ENCODE assay signal across 8 mouse cellular contexts in genomic region chr6:146751671-146752070, GRCm38 (mm10). TPM values are rescaled to one million over a fixed set of nuclear protein-coding genes. Genes with fewer than 3 reads are reported as not detected.
DNase-seq lines count a peak whose midpoint lies in the region; ATAC-seq lines count a peak whose summit lies in the region.

No protein-coding gene starts in this region.

- no peaks in the 10 kb centered on the region for H3K36me3 ChIP-seq in midbrain, embryonic 14.5 days (ENCODE audit: control insufficient read depth, insufficient read depth, low read length)
- no peaks in the 10 kb centered on the region for H3K36me3 ChIP-seq in midbrain, embryonic 10.5 days
- H3K36me3 ChIP-seq in macrophage (ENCODE audit: inconsistent target), result no peaks in the 10 kb centered on the region

- no peaks in the 10 kb centered on the region for H3K4me1 ChIP-seq in midbrain, embryonic 14.5 days (ENCODE audit: control insufficient read depth, insufficient read depth, low read length)
- H3K4me1 ChIP-seq in midbrain, embryonic 10.5 days, result peaks cover 7% of the 10 kb centered on the region

- H3K9me3 ChIP-seq in midbrain, embryonic 14.5 days (ENCODE audit: control insufficient read depth, low read length), result no peaks in the 10 kb centered on the region
- H3K9me3 ChIP-seq in midbrain, embryonic 10.5 days (replicated peaks), result no peaks in the 10 kb centered on the region

- H3K4me3 ChIP-seq in midbrain, embryonic 14.5 days (replicated peaks; ENCODE audit: low read depth, low read length), result no peak overlapping the region
- no peak overlapping the region for H3K4me3 ChIP-seq in midbrain, embryonic 10.5 days
- no peak overlapping the region for H3K4me3 ChIP-seq in macrophage (ENCODE audit: inconsistent target)

- WGBS in midbrain, embryonic 14.5 days, result 81% methylated on average over 1 of the region's 1 CpGs
- WGBS in midbrain, embryonic 10.5 days, result 93% methylated on average over 1 of the region's 1 CpGs
- WGBS in macrophage (ENCODE audit: missing documents), result 67% methylated on average over 1 of the region's 1 CpGs

- 0 out of 2 replicates have a peak overlapping the region, but pooled peaks have one; percentile 6 for H3K9ac ChIP-seq in midbrain, embryonic 14.5 days (replicated peaks; ENCODE audit: low read length)

- H3K79me2 ChIP-seq in macrophage (ENCODE audit: inconsistent target), result peaks cover 12% of the 10 kb centered on the region; the same call in 1 of the 2 replicates

- no peak overlapping the region; the same call in 1 of the 2 replicates for H3K27ac ChIP-seq in midbrain, embryonic 14.5 days (replicated peaks; ENCODE audit: low read depth, low read length)
- H3K27ac ChIP-seq in midbrain, embryonic 10.5 days (replicated peaks), result no peak overlapping the region
- peak overlapping the region; percentile 40 for H3K27ac ChIP-seq in macrophage

- no peaks in the 10 kb centered on the region for H3K27me3 ChIP-seq in midbrain, embryonic 14.5 days (ENCODE audit: control insufficient read depth, insufficient read depth, low read length)
- H3K27me3 ChIP-seq in midbrain, embryonic 10.5 days (ENCODE audit: low read depth, poor library complexity, severe bottlenecking), result no peaks in the 10 kb centered on the region

- no peak overlapping the region for H3K4me2 ChIP-seq in midbrain, embryonic 14.5 days (ENCODE audit: low read length)

- intact Hi-C loops in heart, postnatal 10 days (cut with DNase I), result no loop called here

- DNase-seq in midbrain, embryonic 14.5 days, result no peak
- no peak for DNase-seq in midbrain, embryonic 10.5 days (ENCODE audit: low spot score)
- peak; percentile 51 to 59 for DNase-seq in heart, postnatal 10 days
- no peak for DNase-seq in left cerebral cortex, adult 8-10 months (ENCODE audit: low spot score in 2 of 2)
- DNase-seq in kidney, adult 11 months, result no peak
- no peak for DNase-seq in adrenal gland, postnatal 4 days (ENCODE audit: low spot score in 2 of 2)

- ATAC-seq in midbrain, embryonic 14.5 days (ENCODE audit: low FRiP score, low TSS enrichment), result no peak
- peak; percentile 45 for ATAC-seq in activated CD4-positive, CD25-positive, alpha-beta regulatory T cell, adult 4 months

RNA-seq across cellular contexts. Expression of gene Stk38l, which starts 26.9 kb away (rescaled TPM):
- polyA plus RNA-seq in midbrain, embryonic 14.5 days (2014; fragmentation: Nextera tagmentation; extraction: Ambion mirVana), result 16.1 and 20.2 TPM in 2 replicates
- polyA plus RNA-seq in midbrain, embryonic 10.5 days (2016; fragmentation: Nextera tagmentation; extraction: Ambion mirVana), result 21.0 and 21.2 TPM in 2 replicates
- 10 to 100 TPM; 17.6 to 23.5 TPM for polyA plus RNA-seq in activated CD4-positive, CD25-positive, alpha-beta regulatory T cell, adult 4 months (2017; shearing (Covaris generic))
- total RNA-seq in heart, postnatal 10 days (2021), result 10 to 100 TPM; 18.7 to 19.1 TPM
- total RNA-seq in macrophage (2018; cell fraction: chromatin; rRNA removed), result 10 to 100 TPM in 16 of 26 experiments, 1 to 10 TPM in 10; 5.4 to 26.2 (median 11.0) TPM
- 1 to 10 TPM; 3.0 to 6.6 (median 3.9) TPM for total RNA-seq in macrophage (2018; cell fraction: cytosol; rRNA removed)
- total RNA-seq in macrophage (2018; cell fraction: nucleus; rRNA removed), result 10 to 100 TPM in 9 of 26 experiments, 1 to 10 TPM in 17; 5.0 to 24.6 (median 9.2) TPM
- polyA plus RNA-seq in macrophage (2018), result 2.7 to 4.0 TPM (median 3.3 TPM) in 3 replicates
- 10 to 100 TPM; 23.4 to 29.2 (median 25.6) TPM for total RNA-seq in left cerebral cortex, adult 8-10 months (2022)
- total RNA-seq in adrenal gland, postnatal 4 days (2021), result 10 to 100 TPM; 13.7 to 17.4 TPM

RNA-seq across cellular contexts. Expression of gene Arntl2, which starts 44.2 kb away (rescaled TPM):
- 0.73 and 2.3 TPM in 2 replicates for polyA plus RNA-seq in midbrain, embryonic 14.5 days (2014; fragmentation: Nextera tagmentation; extraction: Ambion mirVana)
- 1.9 and 2.0 TPM in 2 replicates for polyA plus RNA-seq in midbrain, embryonic 10.5 days (2016; fragmentation: Nextera tagmentation; extraction: Ambion mirVana)
- 10 to 100 TPM; 10.0 to 20.1 TPM for polyA plus RNA-seq in activated CD4-positive, CD25-positive, alpha-beta regulatory T cell, adult 4 months (2017; shearing (Covaris generic))
- 1 to 10 TPM; 1.4 to 1.5 TPM for total RNA-seq in heart, postnatal 10 days (2021)
- total RNA-seq in macrophage (2018; cell fraction: chromatin; rRNA removed), result 1 to 10 TPM in 15 of 26 experiments, under 1 TPM in 9, not detected in 2; 0.41 to 6.0 (median 1.4) TPM
- under 1 TPM in 17 of 26 experiments, not detected in 9; 0.03 to 0.27 (median 0.13) TPM for total RNA-seq in macrophage (2018; cell fraction: cytosol; rRNA removed)
- total RNA-seq in macrophage (2018; cell fraction: nucleus; rRNA removed), result 1 to 10 TPM in 9 of 26 experiments, under 1 TPM in 11, not detected in 6; 0.16 to 9.1 (median 0.79) TPM
- polyA plus RNA-seq in macrophage (2018), result 0.07 to 0.25 TPM in 2 of 3 replicates, not detected in the other
- 1 to 10 TPM; 4.8 to 8.5 (median 5.6) TPM for total RNA-seq in left cerebral cortex, adult 8-10 months (2022)
- total RNA-seq in adrenal gland, postnatal 4 days (2021), result 1 to 10 TPM; 3.6 to 3.7 TPM

Comparison
In these comparisons a context has a peak if more than half of its experiments do, and no peak if none do; other contexts are left out.
1. DNase-seq: peak in heart, postnatal 10 days (2 of 2); none in midbrain, embryonic 14.5 days (single experiment), midbrain, embryonic 10.5 days (single experiment), left cerebral cortex, adult 8-10 months (0 of 2), kidney, adult 11 months (single experiment) and adrenal gland, postnatal 4 days (0 of 2).